Comparison of ENCODE assay signal across 8 mouse cellular contexts in the genomic region with DNA sequence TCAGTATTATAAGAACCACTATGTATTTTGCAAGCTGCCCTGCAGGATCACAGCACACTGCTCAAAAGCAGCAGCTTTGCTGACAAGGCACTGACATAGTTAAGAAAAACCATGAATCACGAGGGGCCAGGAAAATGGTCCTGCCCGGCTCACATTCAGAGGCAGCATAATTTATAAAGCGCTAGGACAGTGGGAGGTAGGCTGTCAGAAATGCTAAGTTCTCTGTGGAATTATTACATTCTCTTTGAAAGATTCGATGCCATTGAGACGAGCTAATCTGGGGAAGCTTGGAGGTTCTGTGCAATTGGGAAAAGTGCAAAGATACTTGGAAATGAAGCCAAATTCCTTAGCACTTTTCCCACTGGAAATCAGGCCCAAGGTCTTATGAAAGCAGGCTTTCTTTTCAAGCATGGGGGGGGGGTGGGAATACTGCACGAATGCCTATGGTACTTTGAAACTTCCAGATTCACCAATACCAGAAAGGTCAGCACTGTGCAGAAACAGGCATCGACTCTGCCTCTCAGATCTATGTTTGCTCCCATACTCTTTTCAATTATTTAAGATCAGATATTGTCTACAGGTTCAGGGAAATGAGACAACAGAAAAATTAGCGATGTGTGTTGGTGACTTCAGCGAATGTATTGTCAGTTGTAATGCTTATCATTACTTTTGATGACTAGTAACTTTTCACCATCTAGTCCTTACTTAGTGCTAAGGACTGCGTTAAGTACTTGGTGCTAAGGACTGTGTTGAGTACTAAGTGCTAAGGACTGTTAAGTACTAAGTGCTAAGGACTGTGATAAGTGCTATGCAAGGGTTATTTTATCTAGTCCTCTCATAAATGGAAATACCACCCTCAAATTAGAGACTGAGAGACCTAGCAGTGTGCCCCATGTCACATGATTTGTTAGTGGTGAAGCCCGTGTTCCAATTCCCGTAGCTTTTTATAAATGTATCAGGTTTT. TPM values are rescaled to one million over a fixed set of nuclear protein-coding genes. Genes with fewer than 3 reads are reported as not detected.
DNase-seq lines count a peak whose midpoint lies in the region; ATAC-seq lines count a peak whose summit lies in the region.

No protein-coding gene starts in this region.

- no peak for DNase-seq in intestine, embryonic 14.5 days (ENCODE audit: low spot score)
- peak; percentile 18 to 44 for DNase-seq in adrenal gland, postnatal 36 days
- DNase-seq in spleen, postnatal 10 days (ENCODE audit: low spot score in 2 of 2), result no peak
- DNase-seq in spleen, postnatal 14 days (ENCODE audit: low spot score in 2 of 2), result no peak
- DNase-seq in lung, adult 18-20 months, result no peak

- no peak for ATAC-seq in intestine, embryonic 14.5 days (replicated peaks; ENCODE audit: low FRiP score, low TSS enrichment, low read depth)
- no peak for ATAC-seq in intestine, embryonic 16.5 days
- ATAC-seq in forebrain, embryonic 13.5 days, result peak; percentile 54
- peak; percentile 34; the same call in 1 of the 2 replicates for ATAC-seq in megakaryocyte-erythroid progenitor cell, adult 5-6 weeks (replicated peaks; ENCODE audit: low FRiP score, low TSS enrichment, poor library complexity, severe bottlenecking)

- no peak overlapping the region for H3K27ac ChIP-seq in intestine, embryonic 14.5 days (ENCODE audit: low read depth)
- no peak overlapping the region for H3K27ac ChIP-seq in intestine, embryonic 16.5 days (ENCODE audit: low read length)
- peak overlapping the region; percentile 40; the same call in 1 of the 2 replicates for H3K27ac ChIP-seq in forebrain, embryonic 13.5 days

- WGBS in intestine, embryonic 14.5 days, result 51% methylated on average over 12 of the region's 12 CpGs
- 58% methylated on average over 12 of the region's 12 CpGs for WGBS in intestine, embryonic 16.5 days
- 44% methylated on average over 12 of the region's 12 CpGs for WGBS in forebrain, embryonic 13.5 days

- no peak overlapping the region for H3K9ac ChIP-seq in intestine, embryonic 14.5 days (ENCODE audit: low read length)
- H3K9ac ChIP-seq in intestine, embryonic 16.5 days (ENCODE audit: low read depth, low read length), result no peak overlapping the region
- no peak overlapping the region for H3K9ac ChIP-seq in forebrain, embryonic 13.5 days

- H3K27me3 ChIP-seq in intestine, embryonic 14.5 days (replicated peaks; ENCODE audit: control insufficient read depth, insufficient read depth, low read length), result no peaks in the 10 kb centered on the region
- no peaks in the 10 kb centered on the region for H3K27me3 ChIP-seq in intestine, embryonic 16.5 days (replicated peaks; ENCODE audit: control insufficient read depth, insufficient read depth, low read length)
- H3K27me3 ChIP-seq in forebrain, embryonic 13.5 days, result no peaks in the 10 kb centered on the region

- H3K9me3 ChIP-seq in intestine, embryonic 14.5 days (ENCODE audit: control insufficient read depth, low read length), result no peaks in the 10 kb centered on the region
- H3K9me3 ChIP-seq in intestine, embryonic 16.5 days (ENCODE audit: control insufficient read depth, low read length), result no peaks in the 10 kb centered on the region
- H3K9me3 ChIP-seq in forebrain, embryonic 13.5 days (replicated peaks), result no peaks in the 10 kb centered on the region

- peak overlapping the region; percentile 7; the same call in 1 of the 2 replicates for H3K4me2 ChIP-seq in intestine, embryonic 14.5 days (ENCODE audit: low read length)
- H3K4me2 ChIP-seq in intestine, embryonic 16.5 days (ENCODE audit: low read depth, low read length), result no peak overlapping the region
- H3K4me2 ChIP-seq in forebrain, embryonic 13.5 days, result peak overlapping the region; percentile 7; the same call in 1 of the 2 replicates

- H3K4me3 ChIP-seq in intestine, embryonic 14.5 days (ENCODE audit: low read depth, low read length), result no peak overlapping the region
- no peak overlapping the region for H3K4me3 ChIP-seq in intestine, embryonic 16.5 days (ENCODE audit: low read length)
- no peak overlapping the region for H3K4me3 ChIP-seq in forebrain, embryonic 13.5 days

- no peaks in the 10 kb centered on the region for H3K4me1 ChIP-seq in intestine, embryonic 14.5 days (replicated peaks; ENCODE audit: control insufficient read depth, insufficient read depth, low read length)
- H3K4me1 ChIP-seq in intestine, embryonic 16.5 days (ENCODE audit: control insufficient read depth, insufficient read depth, low read length), result no peaks in the 10 kb centered on the region; the same call in 1 of the 2 replicates
- H3K4me1 ChIP-seq in forebrain, embryonic 13.5 days, result peaks cover 20% of the 10 kb centered on the region

- no peaks in the 10 kb centered on the region for H3K36me3 ChIP-seq in intestine, embryonic 14.5 days (ENCODE audit: control insufficient read depth, insufficient read depth, low read length)
- H3K36me3 ChIP-seq in intestine, embryonic 16.5 days (ENCODE audit: control insufficient read depth, insufficient read depth, low read length), result no peaks in the 10 kb centered on the region
- H3K36me3 ChIP-seq in forebrain, embryonic 13.5 days (ENCODE audit: poor library complexity, severe bottlenecking), result no peaks in the 10 kb centered on the region

RNA-seq across cellular contexts. Expression of a gene that starts 28.4 kb away (rescaled TPM):
- 110 and 128 TPM in 2 replicates for polyA plus RNA-seq in intestine, embryonic 14.5 days (2014; fragmentation: Nextera tagmentation; extraction: Ambion mirVana)
- 65.1 and 78.7 TPM in 2 replicates for polyA plus RNA-seq in intestine, embryonic 16.5 days (2015; fragmentation: Nextera tagmentation; extraction: Ambion mirVana)
- total RNA-seq in adrenal gland, postnatal 36 days (2021), result 10 to 100 TPM; 26.4 to 30.4 TPM
- polyA plus RNA-seq in forebrain, embryonic 13.5 days (2015; fragmentation: Nextera tagmentation; extraction: Ambion mirVana), result 202 and 241 TPM in 2 replicates
- 92.6 and 94.0 TPM in 2 replicates for total RNA-seq in megakaryocyte-erythroid progenitor cell, adult 5-6 weeks (2014; fragmentation: Nextera tagmentation)
- 42.8 and 75.8 TPM in 2 replicates for total RNA-seq in megakaryocyte-erythroid progenitor cell, adult 5-6 weeks (2017)

Comparison
In these comparisons a context has a peak if more than half of its experiments do, and no peak if none do; other contexts are left out.
1. ATAC-seq: peak in forebrain, embryonic 13.5 days (single experiment) and megakaryocyte-erythroid progenitor cell, adult 5-6 weeks (single experiment); none in intestine, embryonic 14.5 days (single experiment) and intestine, embryonic 16.5 days (single experiment).
2. DNase-seq: peak in adrenal gland, postnatal 36 days (2 of 2); none in intestine, embryonic 14.5 days (single experiment), spleen, postnatal 10 days (0 of 2), spleen, postnatal 14 days (0 of 2) and lung, adult 18-20 months (0 of 2).